Mouse (Mus musculus): ENCODE results near the gene Rfc2.

GRCm38 (mm10) chr5:134544516-134545241 lies 36.5 kb upstream of the Rfc2 start:
- TF ChIP-seq CTCF (conservative IDR thresholded peaks at IDR 0.05; ENCODE audit: insufficient read depth, insufficient read length, low read depth, low read length) (no peak), POLR2A (IDR thresholded peaks at IDR 0.05; ENCODE audit: low read depth, low read length) (no peak)
